Mouse (Mus musculus) Muller cell, postnatal 12 days (primary cell): ENCODE measurements around the gene Insc.
A peak's percentile ranks its signal among the peaks of the same experiment; 100 is the strongest.

ENCODE experiments used
- DNase-seq: peaks from one replicate; pipeline ENCODE4 v3.0.0-alpha.2; 2015; ENCODE audit errors: inconsistent ontology term

Gene Insc

DNA sequence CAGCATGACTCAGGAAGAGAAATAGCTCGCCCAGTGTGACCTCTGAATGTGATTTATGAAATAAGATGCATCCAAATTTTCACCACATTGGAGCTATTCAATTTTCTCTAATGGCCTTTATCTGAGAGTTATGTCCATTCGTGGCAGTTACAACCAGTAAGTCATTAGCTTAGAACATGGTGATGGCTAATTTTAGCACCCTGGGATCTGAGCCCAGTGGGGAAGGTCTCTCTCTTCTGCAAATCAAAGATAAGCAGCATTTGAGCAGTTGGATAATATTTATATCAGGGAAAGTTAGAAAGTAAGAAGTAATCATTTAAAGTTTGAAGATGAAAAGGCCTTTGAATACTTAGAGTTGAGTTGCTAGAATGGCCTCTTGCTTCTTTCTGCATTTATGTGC, 19.2 kb downstream of the Insc start:
- DNase-seq, result no peak

DNA sequence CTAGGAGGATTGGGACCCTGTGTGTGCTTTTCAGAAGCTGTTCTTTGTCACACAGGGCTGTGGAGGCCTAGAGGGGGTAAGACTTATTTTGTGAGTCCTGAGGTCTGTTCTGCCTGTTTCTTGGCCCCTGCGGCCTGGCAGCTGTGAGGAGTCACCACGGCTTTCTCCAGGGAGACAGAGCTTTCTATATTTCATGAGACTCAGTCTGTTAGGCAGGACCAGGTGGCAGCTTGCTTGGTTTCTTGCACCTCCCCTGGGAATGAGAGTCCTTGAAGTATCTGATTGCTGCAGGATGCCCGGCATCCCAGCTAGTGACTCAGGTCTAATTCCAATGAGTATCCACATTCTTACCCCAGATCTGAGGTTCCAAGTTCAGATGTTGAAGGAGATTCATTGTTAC, 21.8 kb downstream of the Insc start:
- DNase-seq, result no peak

DNA sequence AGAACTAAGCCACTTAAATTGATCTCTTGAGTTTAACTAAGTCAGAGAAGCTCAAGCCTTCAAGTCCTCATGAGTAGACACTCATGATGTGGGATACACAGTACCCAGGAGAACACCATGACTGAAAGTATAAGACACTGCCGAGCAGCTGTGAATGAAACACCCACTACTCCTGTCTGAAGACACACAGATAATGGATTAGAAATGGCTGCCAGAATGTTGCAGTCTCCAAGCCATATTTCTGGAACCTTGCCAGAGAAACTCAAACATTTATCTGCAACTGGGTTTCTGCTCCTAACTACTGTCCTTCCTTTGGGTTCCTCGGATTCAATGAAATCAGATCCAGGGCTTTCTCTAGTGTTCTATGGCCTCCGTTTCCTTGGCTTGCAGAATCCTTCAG, 23.0 kb downstream of the Insc start:
- DNase-seq, result no peak

DNA sequence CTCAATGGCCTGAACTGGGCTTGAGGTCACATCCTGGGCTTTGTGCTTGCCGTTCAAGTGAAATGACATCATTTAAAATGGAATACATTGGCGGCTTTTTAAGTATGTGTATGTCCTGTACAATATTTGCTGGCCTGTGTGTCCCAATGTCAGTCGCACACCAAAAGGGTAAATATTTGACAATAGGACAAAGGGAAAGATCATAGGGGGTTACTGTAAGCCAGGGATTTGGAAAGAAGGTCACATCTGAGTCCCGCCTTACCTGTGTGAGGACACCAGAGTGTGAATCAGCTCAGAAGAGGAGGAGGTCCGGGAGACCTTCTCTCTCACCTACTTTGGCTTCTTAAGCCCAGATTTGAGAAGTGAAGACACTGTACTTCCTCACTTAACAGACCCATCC, 25.0 kb downstream of the Insc start:
- no peak for DNase-seq

DNA sequence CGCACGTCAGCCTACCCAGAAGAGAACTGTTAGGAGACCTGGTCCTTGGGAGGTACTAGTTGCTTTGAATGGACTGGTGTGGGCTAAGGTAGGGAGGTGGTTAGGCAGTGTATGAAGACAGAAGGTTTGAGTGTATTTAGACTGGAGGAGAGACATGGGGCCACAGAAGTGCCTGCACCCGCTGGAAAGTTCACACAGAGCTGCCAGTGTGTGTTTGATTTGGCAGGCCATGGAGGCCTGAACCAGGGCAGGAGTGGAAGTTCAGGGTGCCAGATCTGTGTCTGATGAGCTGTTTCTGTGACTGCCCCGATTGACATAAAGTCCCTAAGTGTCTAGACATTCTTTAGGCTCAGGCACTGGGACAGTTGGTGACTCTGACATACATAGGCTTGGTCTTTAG, 25.5 kb downstream of the Insc start:
- no peak for DNase-seq

- no peak for DNase-seq
These were observed 27.1 kb downstream of the Insc start for GRCm38 (mm10) chr7:114770586-114770985.

DNA sequence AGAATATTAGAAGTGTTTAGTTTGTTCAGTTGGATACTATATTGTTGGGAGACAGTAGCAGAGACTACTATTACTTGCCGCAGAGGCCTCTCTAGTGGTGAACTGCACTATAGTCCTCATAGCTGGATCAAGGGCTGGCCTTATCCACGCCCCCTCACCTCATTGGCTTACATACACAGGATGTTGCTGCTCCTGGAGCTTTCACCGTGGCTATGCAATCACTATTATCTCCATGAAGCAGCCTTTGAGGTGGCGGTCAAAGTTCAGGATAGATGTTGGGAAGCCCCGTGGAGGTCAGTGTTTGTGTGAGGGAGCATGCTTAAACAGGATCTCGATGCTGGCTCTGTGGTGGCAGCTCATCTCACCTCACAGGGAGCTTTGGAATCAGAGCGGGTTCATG, 28.3 kb downstream of the Insc start:
- DNase-seq, result no peak

- no peak for DNase-seq
These were observed 30.3 kb downstream of the Insc start for GRCm38 (mm10) chr7:114773781-114774180.

DNA sequence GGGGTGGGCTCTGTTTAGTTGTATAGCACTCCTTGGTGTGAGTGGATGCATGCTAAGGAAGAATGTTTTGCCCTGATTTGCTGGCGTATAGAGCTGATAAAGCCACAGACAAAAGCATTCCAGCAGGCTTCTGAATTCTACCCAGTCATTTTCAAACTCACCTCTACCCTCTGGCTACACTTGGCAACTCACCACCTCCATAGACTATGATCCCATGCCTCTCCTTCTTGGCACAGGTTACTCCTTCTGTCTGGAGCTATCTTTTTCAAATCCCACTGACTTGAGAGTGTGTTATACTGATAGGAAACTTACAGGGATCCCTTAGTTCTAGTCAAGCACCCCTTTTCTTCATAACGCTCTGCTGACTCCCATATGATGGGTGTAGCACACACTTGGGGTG, 32.4 kb downstream of the Insc start:
- DNase-seq, result no peak

- peak; percentile 57 for DNase-seq
These were observed 34.8 kb downstream of the Insc start for GRCm38 (mm10) chr7:114778156-114778770.

- peak; percentile 74 for DNase-seq
These were observed 35.7 kb downstream of the Insc start for GRCm38 (mm10) chr7:114779056-114779660.

- no peak for DNase-seq
These were observed 39.8 kb downstream of the Insc start for GRCm38 (mm10) chr7:114783291-114783690.

DNA sequence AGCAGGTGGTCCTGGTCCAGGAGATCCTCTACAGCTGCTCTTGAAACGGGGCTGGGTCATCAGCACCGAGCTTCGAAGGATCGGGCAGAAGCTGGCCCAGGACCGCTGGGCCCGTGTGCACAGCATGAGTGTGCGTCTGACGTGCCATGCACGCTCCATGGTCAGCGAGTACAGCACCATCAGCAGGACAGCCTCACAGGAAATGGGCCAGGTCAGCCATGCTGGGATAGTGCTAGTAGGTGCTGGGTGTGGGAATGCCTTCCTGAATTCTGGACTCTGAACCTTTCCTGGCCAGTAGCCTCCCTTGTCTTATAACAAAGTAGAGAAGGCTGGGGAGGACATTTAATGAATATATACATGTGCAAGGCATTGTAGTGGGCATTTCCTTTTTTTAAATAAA, 47.6 kb downstream of the Insc start:
- DNase-seq, result no peak

GRCm38 (mm10) chr7:114792026-114792425, 48.5 kb downstream of the Insc start:
- no peak for DNase-seq

- DNase-seq, result no peak
These were observed 50.9 kb downstream of the Insc start for GRCm38 (mm10) chr7:114794400-114794799.

DNA sequence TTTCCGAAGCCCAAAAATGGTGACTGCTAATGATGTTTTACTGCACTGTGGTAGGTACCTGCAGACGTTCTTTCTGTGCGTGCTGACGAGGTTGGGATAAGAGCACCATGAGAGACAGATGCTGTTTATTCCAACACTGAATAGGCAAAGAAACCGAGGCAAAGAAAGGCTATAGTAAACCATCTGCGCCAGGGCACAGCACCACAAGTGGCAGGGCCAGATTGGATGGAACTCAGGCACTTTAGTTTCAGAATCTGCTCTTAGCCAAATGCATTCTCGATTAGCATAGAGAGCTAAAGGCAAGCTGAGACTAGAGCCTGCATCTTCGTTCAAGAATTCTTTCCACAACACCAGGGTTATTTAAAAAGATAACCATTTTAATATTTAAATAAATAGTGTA, 59.1 kb downstream of the Insc start:
- DNase-seq, result no peak

- no peak for DNase-seq
These were observed 61.8 kb downstream of the Insc start for GRCm38 (mm10) chr7:114805311-114805710.

DNA sequence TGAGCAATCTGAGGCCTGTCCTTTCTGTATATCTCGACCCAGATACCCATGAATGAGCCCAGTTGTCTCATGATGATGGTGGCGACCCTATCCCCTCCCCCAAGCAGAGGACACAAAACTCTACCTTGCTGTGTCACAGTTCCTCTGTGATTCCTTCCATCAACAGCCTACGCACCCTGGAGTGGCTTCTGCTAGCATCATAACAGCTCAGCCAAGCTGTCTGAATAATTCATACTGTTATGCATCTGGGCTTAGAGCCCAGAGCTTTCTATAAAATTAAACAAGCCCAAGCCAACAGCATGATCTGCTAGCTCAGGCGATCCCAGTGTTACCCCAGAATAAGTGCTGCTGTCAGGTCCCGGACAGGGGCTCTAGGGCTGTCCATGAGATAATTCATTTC, 63.8 kb downstream of the Insc start:
- no peak for DNase-seq

GRCm38 (mm10) chr7:114808341-114808740, 64.8 kb downstream of the Insc start:
- DNase-seq, result no peak

- DNase-seq, result peak; percentile 81
These were observed 73.9 kb downstream of the Insc start for GRCm38 (mm10) chr7:114817291-114817806.

- no peak for DNase-seq
These were observed 74.4 kb downstream of the Insc start for GRCm38 (mm10) chr7:114817879-114818278.

DNA sequence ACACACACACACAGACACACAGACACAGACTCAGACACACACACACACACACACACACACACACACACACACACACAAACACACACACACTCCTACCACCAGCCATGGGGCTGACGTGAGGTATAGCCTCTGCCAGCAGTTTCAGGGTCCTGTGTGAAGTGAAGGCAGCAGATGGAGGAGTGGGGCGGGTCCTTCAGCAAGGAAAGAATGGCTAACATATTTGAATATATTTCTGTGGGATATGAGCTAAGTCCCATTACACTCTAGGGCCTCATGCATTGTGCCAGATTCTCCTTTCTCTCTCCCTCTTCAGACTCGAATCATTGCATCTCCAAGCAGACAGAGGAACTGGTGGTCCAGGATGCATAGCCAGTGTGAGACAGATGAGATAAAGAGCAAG, 74.9 kb downstream of the Insc start:
- DNase-seq, result no peak

DNA sequence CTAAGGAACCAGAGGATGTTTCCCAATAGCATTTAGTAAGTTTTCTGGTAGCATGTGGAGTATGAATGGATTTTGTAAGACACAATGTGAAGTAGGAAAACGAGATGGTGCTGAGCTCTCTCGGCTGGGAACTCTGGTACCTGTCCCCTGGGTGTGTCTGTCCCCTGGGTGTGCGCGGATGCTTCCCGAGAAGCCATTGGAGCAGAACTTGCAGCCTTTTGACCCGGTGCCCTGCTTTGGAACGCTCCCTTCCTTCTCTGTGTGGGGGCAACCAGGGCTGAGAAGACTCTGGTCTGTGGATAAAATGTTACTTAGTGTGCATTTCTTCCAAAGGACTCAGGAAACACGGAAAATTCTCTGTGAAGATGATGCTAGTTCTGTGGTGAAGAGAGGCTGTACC, 75.3 kb downstream of the Insc start:
- no peak for DNase-seq

GRCm38 (mm10) chr7:114822736-114823135, 79.2 kb downstream of the Insc start:
- DNase-seq, result no peak
